Mouse (Mus musculus): ENCODE results near the gene Klf1. TPM values are rescaled to one million over a fixed set of nuclear protein-coding genes. Genes with fewer than 3 reads are reported as not detected.

Klf1 gene
- polyA plus RNA-seq (2015; fragmentation: Nextera tagmentation; extraction: Ambion mirVana): 0.32 and 0.45 TPM in 2 replicates

GRCm38 (mm10) chr8:84901752-84902151 is at the start of gene Klf1:
TSS of gene Klf1 (plus strand) at chr8:84901928.

GRCm38 (mm10) chr8:84856864-84857441 is 44.8 kb upstream of the Klf1 start, which contains the start of gene Farsa:
TSS of gene Farsa (plus strand) at chr8:84856989.

GRCm38 (mm10) chr8:84871376-84872308 is 30.1 kb upstream of the Klf1 start, which contains the start of gene Syce2:
TSS of gene Syce2 (plus strand) at chr8:84872111.

GRCm38 (mm10) chr8:84893709-84894134 is 8.0 kb upstream of the Klf1 start, which contains the start of gene Gcdh:
TSS of gene Gcdh (minus strand) at chr8:84893921.

GRCm38 (mm10) chr8:84908421-84909161 is 6.9 kb downstream of the Klf1 start, which contains the start of gene Dnase2a:
TSS of gene Dnase2a (plus strand) at chr8:84908560.

GRCm38 (mm10) chr8:84936962-84937546 is 35.3 kb downstream of the Klf1 start, which contains the start of gene Mast1:
TSS of gene Mast1 (minus strand) at chr8:84937359.

GRCm38 (mm10) chr8:84946528-84947240 is 45.0 kb downstream of the Klf1 start, which contains the start of gene Rtbdn:
TSS of gene Rtbdn (plus strand) at chr8:84946991.

Small RNA genes within 50 kb of the gene (microRNA-seq; reads per million reads assigned to microRNA genes)
- not detected for gene Gm24197
- 2.0 reads per million for gene Mir7069

Other genes starting within 250 kb of the Klf1 start
- 20.6 and 21.8 TPM in 2 replicates for gene Ier2, start 239.1 kb upstream of the Klf1 start, polyA plus RNA-seq (2015; fragmentation: Nextera tagmentation; extraction: Ambion mirVana)
- gene Trmt1, start 215.6 kb upstream of the Klf1 start, polyA plus RNA-seq (2015; fragmentation: Nextera tagmentation; extraction: Ambion mirVana): 66.6 and 67.6 TPM in 2 replicates
- gene Nacc1, start 214.1 kb upstream of the Klf1 start, polyA plus RNA-seq (2015; fragmentation: Nextera tagmentation; extraction: Ambion mirVana): 11.8 and 14.3 TPM in 2 replicates
- 3.7 and 4.8 TPM in 2 replicates for gene Lyl1, start 200.5 kb upstream of the Klf1 start, polyA plus RNA-seq (2015; fragmentation: Nextera tagmentation; extraction: Ambion mirVana)
- gene G430095P16Rik, start 178.9 kb upstream of the Klf1 start, polyA plus RNA-seq (2015; fragmentation: Nextera tagmentation; extraction: Ambion mirVana): 0.57 and 1.4 TPM in 2 replicates
- 72.8 and 75.0 TPM in 2 replicates for gene Nfix, start 101.6 kb upstream of the Klf1 start, polyA plus RNA-seq (2015; fragmentation: Nextera tagmentation; extraction: Ambion mirVana)
- gene Dand5, start 79.1 kb upstream of the Klf1 start, polyA plus RNA-seq (2015; fragmentation: Nextera tagmentation; extraction: Ambion mirVana): 15.3 TPM in 2 replicates
- 47.5 and 50.9 TPM in 2 replicates for gene Gadd45gip1, start 70.4 kb upstream of the Klf1 start, polyA plus RNA-seq (2015; fragmentation: Nextera tagmentation; extraction: Ambion mirVana)
- gene Rad23a, start 61.3 kb upstream of the Klf1 start, polyA plus RNA-seq (2015; fragmentation: Nextera tagmentation; extraction: Ambion mirVana): 96.2 and 103 TPM in 2 replicates
- 450 and 531 TPM in 2 replicates for gene Calr, start 55.0 kb upstream of the Klf1 start, polyA plus RNA-seq (2015; fragmentation: Nextera tagmentation; extraction: Ambion mirVana)
- gene Farsa, start 44.9 kb upstream of the Klf1 start, polyA plus RNA-seq (2015; fragmentation: Nextera tagmentation; extraction: Ambion mirVana): 81.3 and 92.5 TPM in 2 replicates
- 57.4 and 59.5 TPM in 2 replicates for gene Syce2, start 29.8 kb upstream of the Klf1 start, polyA plus RNA-seq (2015; fragmentation: Nextera tagmentation; extraction: Ambion mirVana)
- gene Gcdh, start 8.0 kb upstream of the Klf1 start, polyA plus RNA-seq (2015; fragmentation: Nextera tagmentation; extraction: Ambion mirVana): 39.3 and 46.9 TPM in 2 replicates
- 8.1 and 8.6 TPM in 2 replicates for gene Dnase2a, start 6.6 kb downstream of the Klf1 start, polyA plus RNA-seq (2015; fragmentation: Nextera tagmentation; extraction: Ambion mirVana)
- 66.1 and 78.5 TPM in 2 replicates for gene Mast1, start 35.4 kb downstream of the Klf1 start, polyA plus RNA-seq (2015; fragmentation: Nextera tagmentation; extraction: Ambion mirVana)
- gene Rtbdn, start 45.1 kb downstream of the Klf1 start, polyA plus RNA-seq (2015; fragmentation: Nextera tagmentation; extraction: Ambion mirVana): 3.0 and 4.9 TPM in 2 replicates
- not detected in 2 replicates for gene Gm49661, start 67.5 kb downstream of the Klf1 start, polyA plus RNA-seq (2015; fragmentation: Nextera tagmentation; extraction: Ambion mirVana)
- 803 and 820 TPM in 2 replicates for gene Prdx2, start 67.7 kb downstream of the Klf1 start, polyA plus RNA-seq (2015; fragmentation: Nextera tagmentation; extraction: Ambion mirVana)
- 52.7 and 61.5 TPM in 2 replicates for gene Rnaseh2a, start 67.8 kb downstream of the Klf1 start, polyA plus RNA-seq (2015; fragmentation: Nextera tagmentation; extraction: Ambion mirVana)
- 8.8 and 9.0 TPM in 2 replicates for gene Junb, start 76.8 kb downstream of the Klf1 start, polyA plus RNA-seq (2015; fragmentation: Nextera tagmentation; extraction: Ambion mirVana)
- 24.5 and 30.2 TPM in 2 replicates for gene Hook2, start 88.7 kb downstream of the Klf1 start, polyA plus RNA-seq (2015; fragmentation: Nextera tagmentation; extraction: Ambion mirVana)
- gene Best2, start 112.6 kb downstream of the Klf1 start, polyA plus RNA-seq (2015; fragmentation: Nextera tagmentation; extraction: Ambion mirVana): 0.19 TPM in 1 of 2 replicates, not detected in the other
- 139 and 141 TPM in 2 replicates for gene Asna1, start 123.4 kb downstream of the Klf1 start, polyA plus RNA-seq (2015; fragmentation: Nextera tagmentation; extraction: Ambion mirVana)
- 157 and 167 TPM in 2 replicates for gene Trir, start 124.9 kb downstream of the Klf1 start, polyA plus RNA-seq (2015; fragmentation: Nextera tagmentation; extraction: Ambion mirVana)
- 45.5 and 47.6 TPM in 2 replicates for gene Tnpo2, start 135.0 kb downstream of the Klf1 start, polyA plus RNA-seq (2015; fragmentation: Nextera tagmentation; extraction: Ambion mirVana)
- gene Fbxw9, start 158.1 kb downstream of the Klf1 start, polyA plus RNA-seq (2015; fragmentation: Nextera tagmentation; extraction: Ambion mirVana): 66.7 and 79.1 TPM in 2 replicates
- not detected in 2 replicates for gene Gm5741, start 166.1 kb downstream of the Klf1 start, polyA plus RNA-seq (2015; fragmentation: Nextera tagmentation; extraction: Ambion mirVana)
- 131 and 132 TPM in 2 replicates for gene Dhps, start 169.8 kb downstream of the Klf1 start, polyA plus RNA-seq (2015; fragmentation: Nextera tagmentation; extraction: Ambion mirVana)
- gene Wdr83os, start 178.8 kb downstream of the Klf1 start, polyA plus RNA-seq (2015; fragmentation: Nextera tagmentation; extraction: Ambion mirVana): 127 and 135 TPM in 2 replicates
- 34.8 and 42.5 TPM in 2 replicates for gene Wdr83, start 179.4 kb downstream of the Klf1 start, polyA plus RNA-seq (2015; fragmentation: Nextera tagmentation; extraction: Ambion mirVana)
- 20.5 and 24.7 TPM in 2 replicates for gene Man2b1, start 181.3 kb downstream of the Klf1 start, polyA plus RNA-seq (2015; fragmentation: Nextera tagmentation; extraction: Ambion mirVana)
- 3.0 and 3.6 TPM in 2 replicates for gene Zfp791, start 221.2 kb downstream of the Klf1 start, polyA plus RNA-seq (2015; fragmentation: Nextera tagmentation; extraction: Ambion mirVana)
- gene Cks1brt, start 250.0 kb downstream of the Klf1 start, polyA plus RNA-seq (2015; fragmentation: Nextera tagmentation; extraction: Ambion mirVana): not detected in 2 replicates